Mouse (Mus musculus) hindbrain, embryonic 11.5 days (tissue): Measurements from ENCODE around the gene Nos1ap. TPM values are rescaled to one million over a fixed set of nuclear protein-coding genes. Genes with fewer than 3 reads are reported as not detected.

Source experiments
- ATAC-seq: fragments of 200-750 bp; cut with Nextera tagmentation; 2 replicates; pipeline ENCODE4 v1.8.0; 2017; ENCODE audit warnings: mild to moderate bottlenecking, moderate TSS enrichment, moderate library complexity; ENCODE audit not compliant: low FRiP score
- DNase-seq: peaks from one replicate; pipeline ENCODE4 v3.0.0-alpha.2; 2015; ENCODE audit warnings: low spot score
- H3K27ac ChIP-seq: fragments of 300-500 bp; sonication (generic); 2 replicates; pipeline ENCODE4 v1.5.1; 2014; ENCODE audit warnings: mild to moderate bottlenecking, low read depth, low read length
- H3K27me3 ChIP-seq: fragments of 300-500 bp; sonication (generic); 2 replicates; pipeline ENCODE4 v1.6.1; 2014; ENCODE audit warnings: mild to moderate bottlenecking, low read length, moderate library complexity, mixed read lengths; ENCODE audit not compliant: control insufficient read depth, insufficient read depth
- H3K36me3 ChIP-seq: fragments of 300-500 bp; sonication (generic); 2 replicates; pipeline ENCODE4 v1.6.1; 2014; ENCODE audit warnings: mild to moderate bottlenecking, low read length, moderate library complexity, mixed read lengths; ENCODE audit not compliant: control insufficient read depth, insufficient read depth
- H3K4me1 ChIP-seq: fragments of 300-500 bp; sonication (generic); replicated peaks from 2 replicates; pipeline ENCODE4 v1.6.1; 2014; ENCODE audit warnings: low read length, mixed read lengths; ENCODE audit not compliant: control insufficient read depth, insufficient read depth
- H3K4me2 ChIP-seq: fragments of 300-500 bp; sonication (generic); replicated peaks from 2 replicates; pipeline ENCODE4 v1.6.1; 2014; ENCODE audit warnings: mild to moderate bottlenecking, low read depth, low read length
- H3K4me3 ChIP-seq: fragments of 300-500 bp; sonication (generic); 2 replicates; pipeline ENCODE4 v1.5.1; 2014; ENCODE audit warnings: low read depth, low read length
- H3K9ac ChIP-seq: fragments of 300-500 bp; sonication (generic); 2 replicates; pipeline ENCODE4 v1.6.1; 2014; ENCODE audit warnings: low read depth, low read length
- H3K9me3 ChIP-seq: fragments of 300-500 bp; sonication (generic); 2 replicates; pipeline ENCODE4 v1.6.1; 2016; ENCODE audit warnings: low read length; ENCODE audit not compliant: control insufficient read depth
- WGBS: fragments of 180-500 bp; shearing (Covaris S2); extraction: QIAGEN DNeasy Blood & Tissue Kit; methylation state at CpG from one replicate; pipeline ENCODE4 v1.1.7; 2014; 5-methylcytosine and 5-hydroxymethylcytosine counted together
- polyA plus RNA-seq: library from polyadenylated mRNA; unstranded; fragments of >200 nt; fragmentation: Nextera tagmentation; extraction: Ambion mirVana; gene quantifications from 2 replicates; pipeline ENCODE4 v1.2.1, GENCODE M21; 2014

Gene Nos1ap
- polyA plus RNA-seq, 1 experiment from 2014 or later: 9.7 TPM

DNA sequence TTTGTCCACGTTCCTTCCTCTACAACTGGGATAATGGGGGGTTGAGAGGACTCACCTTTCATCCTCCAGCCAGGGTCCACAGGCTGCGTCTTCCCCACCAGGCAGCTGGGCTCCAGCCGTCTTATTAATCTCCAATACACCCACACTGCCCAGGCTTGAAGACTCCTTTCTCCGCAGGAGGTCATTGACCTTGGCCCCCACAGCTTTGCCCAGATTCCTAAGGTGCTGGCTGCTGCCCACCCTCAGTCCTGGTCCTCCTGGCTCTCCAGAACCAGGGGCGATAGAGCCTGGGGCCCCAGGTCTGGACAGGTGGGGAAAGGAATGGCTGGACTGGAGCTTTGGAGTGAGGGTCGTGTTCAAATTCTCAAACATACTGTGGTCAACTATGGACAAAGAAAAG is 287.2 kb downstream of the Nos1ap start:
- WGBS: 68% methylated on average over 6 of the region's 6 CpGs
- Histone ChIP-seq H3K9ac (no peak overlapping the region), H3K4me3 (no peak overlapping the region), H3K4me1 (no peaks in the 10 kb centered on the region), H3K27ac (no peak overlapping the region), H3K9me3 (no peaks in the 10 kb centered on the region), H3K4me2 (no peak overlapping the region), H3K36me3 (no peaks in the 10 kb centered on the region), H3K27me3 (no peaks in the 10 kb centered on the region)
- DNase-seq (no peak), ATAC-seq (no peak)

DNA sequence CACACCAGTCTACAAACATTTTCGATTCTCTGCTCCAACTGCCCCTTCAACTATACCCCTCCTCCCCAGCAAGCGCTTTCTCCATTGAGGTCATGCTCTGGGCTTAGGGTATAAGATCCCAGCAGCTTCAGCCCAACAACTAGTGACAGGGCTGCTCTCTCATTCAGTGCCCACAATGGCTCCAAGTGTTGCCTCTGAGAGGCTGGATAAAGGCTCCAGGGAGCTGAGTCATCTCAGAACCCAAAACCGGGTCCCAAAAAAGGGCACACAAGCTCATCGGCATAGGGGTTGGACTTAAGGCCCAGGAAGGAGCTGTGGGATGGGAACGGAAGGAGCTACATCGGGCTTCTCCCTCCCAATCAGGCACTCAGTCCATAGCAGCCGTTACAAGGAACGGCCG is 288.0 kb downstream of the Nos1ap start:
- no peak overlapping the region for H3K4me2 ChIP-seq
- ATAC-seq (no peak), DNase-seq (no peak)
- no peak overlapping the region for H3K27ac ChIP-seq
- H3K4me3 ChIP-seq: no peak overlapping the region
- H3K27me3 ChIP-seq: no peaks in the 10 kb centered on the region
- no peaks in the 10 kb centered on the region for H3K9me3 ChIP-seq
- H3K36me3 ChIP-seq: no peaks in the 10 kb centered on the region
- 93% methylated on average over 9 of the region's 9 CpGs for WGBS
- no peak overlapping the region for H3K9ac ChIP-seq
- no peaks in the 10 kb centered on the region for H3K4me1 ChIP-seq

DNA sequence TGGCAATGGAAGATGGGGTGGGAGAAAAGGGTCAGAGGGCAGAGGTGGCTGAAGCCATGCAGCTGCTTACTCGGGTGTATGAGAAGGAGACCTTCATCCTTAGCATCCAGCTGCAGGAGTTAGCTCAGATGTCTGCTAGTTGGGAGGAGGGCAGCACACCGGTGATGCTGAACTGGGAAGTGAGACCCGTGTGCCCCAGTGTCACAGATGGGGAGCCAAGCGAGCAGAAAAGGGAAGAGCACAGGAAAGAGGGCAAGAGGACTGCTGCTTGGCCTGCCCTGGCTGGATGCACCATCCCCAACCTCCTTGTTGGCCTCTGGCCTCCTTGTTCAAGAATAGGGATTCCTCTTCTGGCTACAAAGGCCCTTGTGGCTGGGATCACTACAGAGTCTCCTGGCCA is 290.2 kb downstream of the Nos1ap start:
- H3K4me2 ChIP-seq: no peak overlapping the region
- H3K4me1 ChIP-seq: no peaks in the 10 kb centered on the region
- H3K36me3 ChIP-seq: no peaks in the 10 kb centered on the region
- DNase-seq (no peak), ATAC-seq (no peak)
- no peak overlapping the region for H3K27ac ChIP-seq
- no peak overlapping the region for H3K9ac ChIP-seq
- no peaks in the 10 kb centered on the region for H3K27me3 ChIP-seq
- 66% methylated on average over 4 of the region's 4 CpGs for WGBS
- no peaks in the 10 kb centered on the region for H3K9me3 ChIP-seq
- H3K4me3 ChIP-seq: no peak overlapping the region

DNA sequence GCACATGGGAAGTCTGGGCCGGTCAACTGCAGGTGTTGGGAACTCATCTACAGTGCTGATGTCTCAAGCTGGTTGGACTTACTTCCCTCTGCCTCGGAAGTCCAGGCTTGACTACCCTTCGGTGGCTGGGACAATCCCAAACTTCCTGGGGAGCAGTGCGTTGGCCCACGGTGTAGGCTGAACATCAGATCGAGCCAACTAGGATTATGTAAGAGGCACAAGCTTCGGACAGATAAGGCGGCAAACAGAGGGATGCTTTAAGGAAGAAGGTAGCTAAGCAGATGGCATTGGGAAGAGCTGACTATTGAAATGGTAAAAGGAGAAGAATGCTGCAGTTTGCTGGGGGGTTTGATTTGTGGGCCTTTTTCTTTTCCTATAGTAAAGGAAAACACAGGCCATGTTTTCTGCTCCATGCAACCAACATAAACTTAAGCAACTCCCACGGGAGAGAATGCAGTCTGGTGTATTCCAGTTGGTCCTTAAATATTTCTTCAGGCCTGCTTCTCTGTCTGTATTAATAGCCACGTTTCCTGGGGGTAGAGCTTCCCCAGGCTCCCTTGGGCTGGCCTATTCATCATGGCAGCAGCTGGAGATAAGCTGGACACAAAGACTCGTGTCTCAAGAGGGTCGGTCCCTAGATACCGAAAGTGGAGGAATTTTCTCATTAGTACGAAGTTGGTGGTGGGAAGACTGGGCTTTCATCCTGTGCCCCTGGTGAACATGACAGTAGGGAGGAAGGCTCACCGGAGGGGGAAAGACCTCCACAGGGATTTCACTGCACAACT is 294.7 kb downstream of the Nos1ap start:
- H3K4me1 ChIP-seq: no peaks in the 10 kb centered on the region
- no peak for ATAC-seq
- no peak overlapping the region for H3K27ac ChIP-seq
- H3K4me2 ChIP-seq: no peak overlapping the region
- no peaks in the 10 kb centered on the region for H3K27me3 ChIP-seq
- WGBS: 72% methylated on average over 15 of the region's 15 CpGs
- no peak overlapping the region for H3K4me3 ChIP-seq
- no peaks in the 10 kb centered on the region for H3K36me3 ChIP-seq
- DNase-seq: peak; percentile 5
- no peaks in the 10 kb centered on the region for H3K9me3 ChIP-seq
- no peak overlapping the region for H3K9ac ChIP-seq

DNA sequence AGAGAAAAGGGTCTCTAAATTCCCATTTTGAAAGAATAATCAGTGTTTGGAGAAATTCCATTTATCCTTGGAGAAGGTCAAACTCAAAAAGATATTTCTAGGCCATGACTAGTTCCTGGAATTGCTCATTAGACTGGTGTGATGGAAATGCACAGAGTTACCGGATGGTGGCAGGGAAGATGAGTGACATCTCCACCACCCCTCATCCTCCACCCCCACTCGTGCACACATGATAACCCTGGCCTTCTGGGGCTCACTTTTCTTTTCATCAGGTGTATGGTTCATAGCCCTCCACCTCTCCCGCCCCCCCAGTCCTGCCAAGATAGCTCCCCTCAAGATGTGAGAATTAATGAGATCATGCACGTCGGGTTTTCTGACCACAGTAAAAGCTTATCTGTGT is 296.4 kb downstream of the Nos1ap start:
- no peak overlapping the region for H3K4me2 ChIP-seq
- no peak overlapping the region for H3K9ac ChIP-seq
- H3K4me1 ChIP-seq: no peaks in the 10 kb centered on the region
- H3K27me3 ChIP-seq: no peaks in the 10 kb centered on the region
- 82% methylated on average over 5 of the region's 5 CpGs for WGBS
- H3K27ac ChIP-seq: no peak overlapping the region
- DNase-seq: no peak
- peak; percentile 40; the same call in 1 of the 2 replicates for ATAC-seq
- no peaks in the 10 kb centered on the region for H3K36me3 ChIP-seq
- H3K9me3 ChIP-seq: no peaks in the 10 kb centered on the region
- no peak overlapping the region for H3K4me3 ChIP-seq

DNA sequence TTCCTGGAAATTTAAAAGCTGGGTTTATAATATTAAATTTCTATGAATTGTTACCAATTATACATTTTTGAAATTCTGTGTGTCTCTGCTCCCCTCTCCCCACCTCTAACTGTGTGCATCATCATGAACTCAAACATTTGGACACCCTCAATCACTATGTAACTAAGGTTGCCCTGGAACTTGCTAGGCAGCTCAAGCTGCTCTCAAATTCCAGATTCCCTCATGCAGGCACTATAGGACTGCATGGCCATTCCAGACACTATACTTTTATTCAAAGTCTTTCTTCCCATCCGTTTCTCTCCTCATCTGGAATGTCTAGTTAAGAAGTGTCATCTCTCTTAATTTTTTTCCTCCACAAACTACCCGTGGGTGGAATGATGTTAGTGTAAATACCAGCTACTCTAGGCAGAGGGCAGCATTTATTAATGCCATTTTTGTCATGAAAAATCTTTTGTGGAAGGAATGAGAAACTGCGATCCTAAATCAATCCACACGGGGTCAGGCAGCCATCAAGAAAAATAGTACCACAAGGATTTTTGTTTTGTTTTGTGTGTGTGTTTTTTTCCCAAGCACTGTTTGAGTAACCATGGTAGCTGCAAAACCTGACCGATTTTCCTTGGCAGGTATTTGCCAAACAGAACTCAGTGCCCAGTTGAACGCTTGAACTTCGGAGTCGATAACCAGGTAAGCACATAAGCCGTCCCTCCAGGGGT is 297.3 kb downstream of the Nos1ap start:
- no peak overlapping the region for H3K27ac ChIP-seq
- H3K27me3 ChIP-seq: no peaks in the 10 kb centered on the region
- H3K4me1 ChIP-seq: no peaks in the 10 kb centered on the region
- no peak overlapping the region for H3K4me2 ChIP-seq
- H3K4me3 ChIP-seq: no peak overlapping the region
- H3K36me3 ChIP-seq: no peaks in the 10 kb centered on the region
- peak; percentile 71 for DNase-seq
- H3K9me3 ChIP-seq: no peaks in the 10 kb centered on the region
- peak; percentile 47 for ATAC-seq
- no peak overlapping the region for H3K9ac ChIP-seq
- WGBS: 43% methylated on average over 9 of the region's 9 CpGs

DNA sequence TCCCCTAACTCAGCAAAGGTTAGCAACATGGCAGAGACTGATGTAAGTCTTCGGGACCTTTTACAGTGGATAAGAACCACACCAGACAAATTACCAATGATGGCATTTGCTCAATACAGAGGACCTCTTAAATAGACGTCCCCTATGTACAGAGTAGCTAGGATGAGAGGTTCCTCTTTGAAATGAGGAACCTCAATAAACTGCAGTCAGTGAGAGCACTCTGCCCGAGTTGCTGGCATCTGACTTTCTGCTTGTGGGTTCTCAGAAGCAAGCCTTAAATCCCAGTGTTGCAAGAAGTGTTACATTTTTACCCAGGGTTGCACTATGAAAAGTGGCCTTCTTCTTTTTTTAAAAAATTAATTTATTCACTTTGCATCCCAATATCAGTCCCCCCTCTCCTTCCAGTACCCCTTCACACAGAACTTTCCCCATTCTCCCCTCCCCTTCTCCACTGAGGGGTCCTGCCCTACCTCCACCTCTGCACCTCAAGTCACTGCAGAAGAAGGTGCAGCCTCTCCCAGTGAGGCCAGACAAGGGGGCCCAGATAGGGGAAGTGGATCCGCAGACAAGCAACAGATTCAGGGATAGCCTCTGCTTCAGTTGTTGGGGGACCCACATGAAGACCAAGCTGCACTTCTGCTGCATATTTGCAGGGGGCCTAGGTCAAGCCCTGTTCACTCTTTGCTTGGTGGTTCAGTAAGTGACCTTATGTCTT is 307.1 kb downstream of the Nos1ap start:
- WGBS: 80% methylated on average over 4 of the region's 4 CpGs
- Histone ChIP-seq H3K27me3 (no peaks in the 10 kb centered on the region), H3K27ac (no peak overlapping the region), H3K4me3 (no peak overlapping the region), H3K9ac (no peak overlapping the region), H3K9me3 (no peaks in the 10 kb centered on the region), H3K4me1 (no peaks in the 10 kb centered on the region), H3K36me3 (no peaks in the 10 kb centered on the region), H3K4me2 (no peak overlapping the region)
- DNase-seq: no peak
- no peak for ATAC-seq

DNA sequence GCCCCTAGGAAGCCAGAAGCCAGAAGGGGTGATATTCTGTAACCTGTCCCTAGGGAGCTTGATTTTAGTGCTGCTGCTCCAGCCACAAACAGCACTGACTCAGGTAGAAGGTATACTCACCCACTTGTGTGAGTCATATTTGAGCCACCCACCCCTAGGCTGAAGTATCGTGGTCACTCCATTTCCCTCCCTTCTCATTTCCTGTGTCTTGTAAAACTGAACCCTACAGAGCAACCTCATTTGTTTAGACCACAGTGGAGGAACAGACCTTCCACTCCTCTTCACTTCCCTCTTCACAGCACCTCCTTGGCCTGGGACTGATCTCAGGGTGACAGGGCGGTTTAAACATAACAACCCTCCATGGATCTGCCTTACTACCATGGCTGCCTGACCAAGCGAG is 312.6 kb downstream of the Nos1ap start, which contains the start of gene Sh2d1b1:
Gene Sh2d1b1, plus strand, starts transcription at position 305 of the 400 bp plus-strand sequence.
- no peaks in the 10 kb centered on the region for H3K4me1 ChIP-seq
- no peak within 1 kb of the TSS for H3K4me3 ChIP-seq
- no peak within 1 kb of the TSS for H3K27ac ChIP-seq
- WGBS: 86% methylated on average over 2 of the region's 3 CpGs
- no peaks in the 10 kb centered on the region for H3K36me3 ChIP-seq
- no peak for ATAC-seq
- H3K27me3 ChIP-seq: no peaks in the 10 kb centered on the region
- H3K9ac ChIP-seq: no peak within 1 kb of the TSS
- no peaks in the 10 kb centered on the region for H3K9me3 ChIP-seq
- H3K4me2 ChIP-seq: no peak within 1 kb of the TSS
- no peak for DNase-seq
